Mouse (Mus musculus) heart, adult 18-20 months (tissue): ENCODE measurements around the gene Mns1. TPM values are rescaled to one million over a fixed set of nuclear protein-coding genes. Genes with fewer than 3 reads are reported as not detected.
A peak's percentile ranks its signal among the peaks of the same experiment; 100 is the strongest.

ENCODE experiments used
- DNase-seq, 2 experiments: peaks; one replicate each; pipeline ENCODE4 v3.0.0; 2021 to 2022; ENCODE audit warnings: mixed read lengths in 1 of 2
- microRNA-seq, 2 experiments: library from miRNA; unstranded; fragments of <30 nt; microRNA quantifications; one replicate each; pipeline ENCODE4 v1.2.0; 2022
- total RNA-seq, 2 experiments: library from RNA; stranded (reverse); gene quantifications; 2 replicates each; pipeline ENCODE4 v1.2.3; 2021

Gene Mns1
- total RNA-seq, 2 experiments from 2014 or later, result 0.05 to 0.23 TPM

- DNase-seq, result no peak
Measured at GRCm38 (mm10) chr9:72475511-72475910, 37.7 kb downstream of the Mns1 start.

GRCm38 (mm10) chr9:72477306-72477705, 39.5 kb downstream of the Mns1 start:
- DNase-seq, result no peak

- DNase-seq, result no peak
Measured at GRCm38 (mm10) chr9:72479276-72479675, 41.5 kb downstream of the Mns1 start.

GRCm38 (mm10) chr9:72488523-72488922, 50.7 kb downstream of the Mns1 start:
- no peak for DNase-seq

- no peak for DNase-seq
Measured at GRCm38 (mm10) chr9:72489131-72489530, 51.3 kb downstream of the Mns1 start.

GRCm38 (mm10) chr9:72491559-72492193, 53.9 kb downstream of the Mns1 start:
- DNase-seq, result peak; percentile 91 to 93

- no peak for DNase-seq
Measured at GRCm38 (mm10) chr9:72492194-72492565, 54.4 kb downstream of the Mns1 start, which contains the start of gene Tex9. Gene Tex9, minus strand, starts transcription at chr9:72492212.

- DNase-seq, result no peak
Measured at GRCm38 (mm10) chr9:72493465-72493864, 55.7 kb downstream of the Mns1 start.

- no peak for DNase-seq
Measured at GRCm38 (mm10) chr9:72493984-72494685, 56.3 kb downstream of the Mns1 start.

GRCm38 (mm10) chr9:72496691-72497090, 58.9 kb downstream of the Mns1 start:
- no peak for DNase-seq

GRCm38 (mm10) chr9:72497171-72497570, 59.4 kb downstream of the Mns1 start:
- DNase-seq, result no peak

Small RNA genes lying within 50 kb of the gene (microRNA-seq; reads per million reads assigned to microRNA genes)
- 0 reads per million in 2 experiments for gene Gm28010

Other genes starting within 250 kb of the Mns1 start
- 10 to 100 TPM; 15.4 to 16.3 TPM for gene Zfp280d, start 163.2 kb upstream of the Mns1 start, total RNA-seq
- gene Tex9, start 54.2 kb downstream of the Mns1 start, total RNA-seq, result 1 to 10 TPM in 1 of 2 experiments, under 1 TPM in 1; 0.50 to 1.0 TPM
- gene Rfx7, start 94.2 kb downstream of the Mns1 start, total RNA-seq, result 1 to 10 TPM; 6.3 to 7.6 TPM
- 100 to 1,000 TPM; 343 to 345 TPM for gene Nedd4, start 224.3 kb downstream of the Mns1 start, total RNA-seq